Mouse (Mus musculus): ENCODE results near the gene Gm10181. TPM values are rescaled to one million over a fixed set of nuclear protein-coding genes. Genes with fewer than 3 reads are reported as not detected.
"Not testable (repeated sequence)": the region's sequence is repeated elsewhere in the genome, so short reads cannot be mapped to it uniquely, and the experiment has no call there.

Gene Gm10181
- polyA plus RNA-seq, 1 experiment from 2014 or later: not detected

DNA sequence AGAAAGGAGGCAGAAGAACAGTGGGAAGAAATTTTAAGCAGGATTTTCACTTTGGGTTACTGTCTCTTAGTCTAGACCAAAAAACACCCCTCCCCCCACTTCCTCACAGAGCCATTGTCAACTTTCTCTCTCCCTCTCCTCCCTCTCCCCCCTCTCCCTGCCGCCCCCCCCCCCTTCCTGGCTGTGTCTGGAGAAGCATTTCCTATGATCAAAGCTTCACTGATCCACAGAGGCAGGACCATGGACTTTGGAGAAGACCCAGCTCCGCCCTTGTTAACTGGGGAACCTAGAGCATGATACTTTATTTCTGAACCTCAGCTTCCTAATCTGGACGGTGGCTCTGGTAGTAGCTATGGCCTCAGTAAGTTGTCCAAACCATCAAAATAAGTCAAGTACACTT lies 30.5 kb upstream of the Gm10181 start:
- 75% methylated on average over 2 of the region's 3 CpGs for WGBS
- ATAC-seq (ENCODE audit: low FRiP score) (no peak), DNase-seq (ENCODE audit: low spot score) (no peak)
- Histone ChIP-seq H3K4me3 (ENCODE audit: low read depth, low read length) (no peak overlapping the region), H3K4me2 (replicated peaks; ENCODE audit: low read depth, low read length) (no peak overlapping the region), H3K4me1 (replicated peaks; ENCODE audit: control insufficient read depth, insufficient read depth, low read length) (no peaks in the 10 kb centered on the region), H3K27ac (ENCODE audit: low read depth, low read length) (no peak overlapping the region), H3K36me3 (ENCODE audit: control insufficient read depth, insufficient read depth, low read length) (no peaks in the 10 kb centered on the region), H3K9ac (ENCODE audit: low read depth, low read length) (no peak overlapping the region), H3K27me3 (ENCODE audit: control insufficient read depth, insufficient read depth, low read length) (no peaks in the 10 kb centered on the region), H3K9me3 (ENCODE audit: control insufficient read depth, low read length) (no peaks in the 10 kb centered on the region)

DNA sequence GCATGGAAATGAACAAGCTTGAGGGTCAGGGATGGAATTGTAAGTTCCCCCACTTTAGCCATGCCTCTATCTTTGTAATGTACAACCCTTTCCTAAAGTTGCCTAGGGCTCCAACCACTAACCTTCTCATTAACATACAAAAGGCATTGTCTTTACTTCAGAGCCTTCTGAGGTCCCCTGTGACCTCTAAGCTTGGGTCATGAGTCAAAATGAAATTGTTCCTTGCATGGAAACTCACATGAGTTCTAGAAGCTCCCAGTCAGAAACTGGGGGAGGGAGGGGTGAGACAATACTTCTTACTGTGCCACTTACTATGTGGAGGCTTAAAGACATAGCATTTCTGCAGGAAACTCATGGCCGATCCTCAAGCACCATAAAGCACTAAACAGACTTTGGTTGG lies 16.6 kb upstream of the Gm10181 start:
- DNase-seq (ENCODE audit: low spot score) (no peak), ATAC-seq (ENCODE audit: low FRiP score) (no peak)
- no peaks in the 10 kb centered on the region for H3K9me3 ChIP-seq (ENCODE audit: control insufficient read depth, low read length)
- H3K36me3 ChIP-seq (ENCODE audit: control insufficient read depth, insufficient read depth, low read length): no peaks in the 10 kb centered on the region
- 94% methylated on average over 1 of the region's 1 CpGs for WGBS
- no peaks in the 10 kb centered on the region for H3K27me3 ChIP-seq (ENCODE audit: control insufficient read depth, insufficient read depth, low read length)
- no peak overlapping the region for H3K27ac ChIP-seq (ENCODE audit: low read depth, low read length)
- H3K4me2 ChIP-seq (replicated peaks; ENCODE audit: low read depth, low read length): no peak overlapping the region
- H3K4me3 ChIP-seq (ENCODE audit: low read depth, low read length): no peak overlapping the region
- H3K9ac ChIP-seq (ENCODE audit: low read depth, low read length): no peak overlapping the region
- no peaks in the 10 kb centered on the region for H3K4me1 ChIP-seq (replicated peaks; ENCODE audit: control insufficient read depth, insufficient read depth, low read length)

DNA sequence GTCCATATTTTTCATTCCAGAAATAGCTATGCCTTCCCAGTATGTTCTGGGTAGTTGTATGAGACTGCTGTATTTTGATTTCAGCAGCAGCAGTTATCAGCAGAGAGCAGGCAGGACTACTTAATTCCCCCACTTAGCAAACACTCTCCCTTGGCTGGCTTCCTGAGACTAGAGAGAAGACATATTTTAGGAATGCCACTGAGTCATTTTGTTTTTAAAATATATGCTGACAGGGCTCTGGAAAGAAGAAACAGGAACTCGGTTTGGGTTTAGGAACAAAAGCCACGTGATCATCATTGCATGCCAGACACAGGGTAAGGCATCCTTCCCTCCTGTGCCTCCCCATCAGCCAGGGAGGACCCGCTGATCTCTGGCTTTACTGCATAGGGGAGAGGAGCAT lies 13.2 kb upstream of the Gm10181 start:
- 69% methylated on average over 3 of the region's 3 CpGs for WGBS

DNA sequence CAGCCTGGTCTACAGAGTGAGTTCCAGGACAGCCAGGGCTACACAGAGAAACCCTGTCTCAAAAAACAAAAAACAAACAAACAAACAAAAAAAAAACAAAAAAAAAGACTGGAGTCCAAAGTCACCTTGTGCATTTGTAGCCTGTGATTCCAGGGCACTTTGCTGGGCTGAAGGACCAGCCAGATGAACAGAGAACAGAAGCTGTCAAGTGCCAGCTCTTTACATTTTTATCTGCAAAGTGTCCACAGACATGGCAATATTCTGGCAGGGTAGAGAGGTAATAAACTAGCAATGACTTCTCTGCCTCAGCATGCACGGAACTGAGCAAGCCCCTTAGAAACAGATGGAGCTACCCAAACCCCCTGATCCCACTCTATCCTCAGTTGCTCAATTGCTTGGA lies 12.7 kb upstream of the Gm10181 start:
- H3K4me1 ChIP-seq (replicated peaks; ENCODE audit: control insufficient read depth, insufficient read depth, low read length): no peaks in the 10 kb centered on the region
- H3K9me3 ChIP-seq (ENCODE audit: control insufficient read depth, low read length): no peaks in the 10 kb centered on the region
- DNase-seq (ENCODE audit: low spot score): no peak
- WGBS: 86% methylated on average over 1 of the region's 1 CpGs
- H3K27ac ChIP-seq (ENCODE audit: low read depth, low read length): no peak overlapping the region
- no peaks in the 10 kb centered on the region for H3K36me3 ChIP-seq (ENCODE audit: control insufficient read depth, insufficient read depth, low read length)
- no peak for ATAC-seq (ENCODE audit: low FRiP score)
- no peak overlapping the region for H3K9ac ChIP-seq (ENCODE audit: low read depth, low read length)
- H3K4me2 ChIP-seq (replicated peaks; ENCODE audit: low read depth, low read length): no peak overlapping the region
- H3K27me3 ChIP-seq (ENCODE audit: control insufficient read depth, insufficient read depth, low read length): no peaks in the 10 kb centered on the region
- no peak overlapping the region for H3K4me3 ChIP-seq (ENCODE audit: low read depth, low read length)

More for the DNA sequence above, 13.2 kb upstream of the Gm10181 start:
- H3K36me3 ChIP-seq (ENCODE audit: control insufficient read depth, insufficient read depth, low read length): no peaks in the 10 kb centered on the region
- no peak overlapping the region for H3K9ac ChIP-seq (ENCODE audit: low read depth, low read length)
- no peak overlapping the region for H3K4me2 ChIP-seq (replicated peaks; ENCODE audit: low read depth, low read length)
- no peak overlapping the region for H3K4me3 ChIP-seq (ENCODE audit: low read depth, low read length)
- DNase-seq (ENCODE audit: low spot score): no peak
- H3K27me3 ChIP-seq (ENCODE audit: control insufficient read depth, insufficient read depth, low read length): no peaks in the 10 kb centered on the region
- no peaks in the 10 kb centered on the region for H3K4me1 ChIP-seq (replicated peaks; ENCODE audit: control insufficient read depth, insufficient read depth, low read length)
- ATAC-seq (ENCODE audit: low FRiP score): no peak
- H3K27ac ChIP-seq (ENCODE audit: low read depth, low read length): no peak overlapping the region
- H3K9me3 ChIP-seq (ENCODE audit: control insufficient read depth, low read length): no peaks in the 10 kb centered on the region

DNA sequence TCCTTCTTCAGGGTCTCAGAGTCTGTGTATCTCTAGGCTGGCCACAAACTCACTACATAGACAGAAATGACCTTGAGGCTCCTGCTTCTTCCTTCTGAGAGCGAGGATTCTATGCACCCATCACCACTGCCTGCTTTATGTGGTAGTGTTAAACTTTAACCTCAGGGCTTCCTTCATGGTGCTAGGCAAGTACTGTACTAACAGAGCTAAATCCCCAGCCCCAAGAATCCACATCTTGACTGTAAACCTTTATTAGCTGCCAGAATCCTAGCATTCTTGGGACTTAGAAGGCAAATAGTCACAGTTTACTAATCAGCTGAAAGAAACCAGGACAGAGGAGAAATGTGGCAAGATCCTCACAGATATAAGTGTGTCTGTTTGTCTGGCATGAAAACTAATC lies 1.6 kb downstream of the Gm10181 start:
- Histone ChIP-seq H3K27me3 (ENCODE audit: control insufficient read depth, insufficient read depth, low read length) (no peaks in the 10 kb centered on the region), H3K9ac (ENCODE audit: low read depth, low read length) (no peak overlapping the region), H3K27ac (ENCODE audit: low read depth, low read length) (no peak overlapping the region), H3K9me3 (ENCODE audit: control insufficient read depth, low read length) (no peaks in the 10 kb centered on the region), H3K4me3 (ENCODE audit: low read depth, low read length) (no peak overlapping the region), H3K4me1 (replicated peaks; ENCODE audit: control insufficient read depth, insufficient read depth, low read length) (no peaks in the 10 kb centered on the region), H3K36me3 (ENCODE audit: control insufficient read depth, insufficient read depth, low read length) (no peaks in the 10 kb centered on the region), H3K4me2 (replicated peaks; ENCODE audit: low read depth, low read length) (no peak overlapping the region)
- WGBS: 74% methylated on average over 1 of the region's 1 CpGs
- no peak for ATAC-seq (ENCODE audit: low FRiP score)
- DNase-seq (ENCODE audit: low spot score): no peak

DNA sequence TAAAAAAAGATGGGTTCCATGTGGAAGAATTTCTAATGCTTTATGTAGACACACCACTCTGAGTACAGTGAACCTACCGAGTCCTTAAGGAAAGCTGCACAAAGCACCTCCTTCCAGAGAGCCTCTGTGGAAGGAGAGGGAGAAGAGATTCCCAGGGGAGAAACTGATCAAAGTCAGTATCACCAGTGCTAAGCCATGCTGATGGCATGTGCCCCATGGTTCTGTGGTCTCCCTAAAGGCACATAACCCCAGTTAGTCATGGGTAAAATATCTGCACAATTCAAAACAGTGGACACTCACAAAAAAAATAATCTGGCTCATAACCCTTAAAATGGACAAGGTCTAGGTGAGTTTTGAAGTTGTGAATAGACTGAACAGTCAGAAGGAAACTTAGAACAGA lies 13.7 kb downstream of the Gm10181 start:
- peaks cover 4% of the 10 kb centered on the region; the same call in 1 of the 2 replicates for H3K36me3 ChIP-seq (ENCODE audit: control insufficient read depth, insufficient read depth, low read length)
- ATAC-seq (ENCODE audit: low FRiP score) (no peak), DNase-seq (ENCODE audit: low spot score) (no peak)
- no peak overlapping the region for H3K9ac ChIP-seq (ENCODE audit: low read depth, low read length)
- no peak overlapping the region for H3K4me3 ChIP-seq (ENCODE audit: low read depth, low read length)
- no peaks in the 10 kb centered on the region for H3K27me3 ChIP-seq (ENCODE audit: control insufficient read depth, insufficient read depth, low read length)
- WGBS: 80% methylated on average over 1 of the region's 1 CpGs
- no peaks in the 10 kb centered on the region for H3K4me1 ChIP-seq (replicated peaks; ENCODE audit: control insufficient read depth, insufficient read depth, low read length)
- no peaks in the 10 kb centered on the region for H3K9me3 ChIP-seq (ENCODE audit: control insufficient read depth, low read length)
- H3K27ac ChIP-seq (ENCODE audit: low read depth, low read length): no peak overlapping the region
- H3K4me2 ChIP-seq (replicated peaks; ENCODE audit: low read depth, low read length): no peak overlapping the region

DNA sequence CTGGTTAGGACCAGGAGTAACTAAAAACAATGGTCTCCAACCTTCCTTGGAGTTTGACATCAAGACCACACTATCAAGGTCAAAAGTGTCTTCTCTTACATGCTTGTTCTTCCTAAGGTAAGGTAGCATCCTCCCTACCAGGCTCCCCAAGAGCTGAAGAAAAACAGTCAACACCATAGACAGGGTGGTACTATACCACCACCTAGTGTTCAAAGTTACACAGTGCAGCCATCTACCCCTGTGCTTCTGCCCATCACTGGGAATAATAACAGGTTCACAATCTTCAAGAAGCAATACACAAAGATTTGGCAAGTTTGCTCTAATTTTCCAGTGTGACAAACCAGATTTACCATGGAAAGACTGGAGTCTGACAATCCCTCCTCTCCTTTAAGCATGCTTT lies 15.4 kb downstream of the Gm10181 start:
- Histone ChIP-seq H3K4me2 (replicated peaks; ENCODE audit: low read depth, low read length) (no peak overlapping the region), H3K4me3 (ENCODE audit: low read depth, low read length) (no peak overlapping the region), H3K27me3 (ENCODE audit: control insufficient read depth, insufficient read depth, low read length) (no peaks in the 10 kb centered on the region), H3K27ac (ENCODE audit: low read depth, low read length) (no peak overlapping the region), H3K9me3 (ENCODE audit: control insufficient read depth, low read length) (no peaks in the 10 kb centered on the region), H3K9ac (ENCODE audit: low read depth, low read length) (no peak overlapping the region), H3K36me3 (ENCODE audit: control insufficient read depth, insufficient read depth, low read length) (peaks cover 4% of the 10 kb centered on the region; the same call in 1 of the 2 replicates), H3K4me1 (replicated peaks; ENCODE audit: control insufficient read depth, insufficient read depth, low read length) (no peaks in the 10 kb centered on the region)
- ATAC-seq (ENCODE audit: low FRiP score) (no peak), DNase-seq (ENCODE audit: low spot score) (peak; percentile 71)

DNA sequence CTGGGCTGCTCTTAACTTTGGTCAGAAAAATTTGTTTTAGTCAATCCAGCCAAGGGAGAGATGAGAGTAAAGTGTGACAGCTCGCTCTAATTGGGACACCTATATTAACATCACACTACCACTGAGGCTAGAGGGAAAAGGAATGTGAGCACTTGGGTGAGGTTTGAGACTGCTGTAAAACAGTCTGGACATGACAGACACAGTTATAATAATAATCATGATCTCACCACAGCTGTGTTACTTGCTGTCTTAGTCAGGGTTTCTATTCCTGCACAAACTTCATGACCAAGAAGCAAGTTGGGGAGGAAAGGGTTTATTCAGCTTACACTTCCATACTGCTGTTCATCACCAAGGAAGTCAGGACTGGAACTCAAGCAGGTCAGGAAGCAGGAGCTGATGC lies 34.4 kb downstream of the Gm10181 start:
- H3K9me3 ChIP-seq (ENCODE audit: control insufficient read depth, low read length); H3K4me1 ChIP-seq (replicated peaks; ENCODE audit: control insufficient read depth, insufficient read depth, low read length); DNase-seq (ENCODE audit: low spot score); ATAC-seq (ENCODE audit: low FRiP score); H3K27ac ChIP-seq (ENCODE audit: low read depth, low read length); H3K36me3 ChIP-seq (ENCODE audit: control insufficient read depth, insufficient read depth, low read length); H3K9ac ChIP-seq (ENCODE audit: low read depth, low read length); H3K27me3 ChIP-seq (ENCODE audit: control insufficient read depth, insufficient read depth, low read length); H3K4me3 ChIP-seq (ENCODE audit: low read depth, low read length); H3K4me2 ChIP-seq (replicated peaks; ENCODE audit: low read depth, low read length): not testable (repeated sequence)
- WGBS: 96% methylated on average over 1 of the region's 1 CpGs

DNA sequence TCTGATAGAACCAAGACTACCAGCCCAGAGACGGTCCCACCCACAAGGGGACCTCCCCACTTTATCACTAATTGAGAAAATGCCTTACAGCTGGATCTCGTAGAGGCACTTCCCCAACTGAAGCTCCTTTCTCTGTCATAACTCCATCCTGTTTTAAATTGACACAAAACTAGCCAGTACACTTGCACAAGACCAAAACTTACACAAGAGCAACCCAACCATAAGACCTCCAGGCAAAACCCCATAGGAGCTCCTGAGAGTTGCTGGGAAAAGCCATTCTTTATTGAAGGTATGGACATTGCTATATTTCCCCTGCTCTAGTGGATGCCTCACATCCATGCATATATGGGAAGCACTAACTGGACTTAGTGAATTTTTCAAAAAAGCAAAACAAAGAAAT lies 34.8 kb downstream of the Gm10181 start:
- Histone ChIP-seq H3K27ac (ENCODE audit: low read depth, low read length) (no peak overlapping the region), H3K27me3 (ENCODE audit: control insufficient read depth, insufficient read depth, low read length) (no peaks in the 10 kb centered on the region), H3K36me3 (ENCODE audit: control insufficient read depth, insufficient read depth, low read length) (0 out of 2 replicates have a peak, but pooled peaks cover 2% of the 10 kb centered on the region), H3K4me3 (ENCODE audit: low read depth, low read length) (no peak overlapping the region), H3K9ac (ENCODE audit: low read depth, low read length) (no peak overlapping the region), H3K4me1 (replicated peaks; ENCODE audit: control insufficient read depth, insufficient read depth, low read length) (no peaks in the 10 kb centered on the region), H3K9me3 (ENCODE audit: control insufficient read depth, low read length) (no peaks in the 10 kb centered on the region), H3K4me2 (replicated peaks; ENCODE audit: low read depth, low read length) (no peak overlapping the region)
- DNase-seq (ENCODE audit: low spot score) (no peak), ATAC-seq (ENCODE audit: low FRiP score) (no peak)
- WGBS: 95% methylated on average over 2 of the region's 2 CpGs
